Mouse (Mus musculus) heart, adult 18-20 months (tissue): ENCODE results near the gene Gtsf1. TPM values are rescaled to one million over a fixed set of nuclear protein-coding genes. Genes with fewer than 3 reads are reported as not detected.

Experiments
- DNase-seq, 2 experiments: peaks; one replicate each; pipeline ENCODE4 v3.0.0; 2021 to 2022; ENCODE audit warnings: mixed read lengths in 1 of 2
- total RNA-seq, 2 experiments: library from RNA; stranded (reverse); gene quantifications; 2 replicates each; pipeline ENCODE4 v1.2.3; 2021

Gtsf1 gene
- total RNA-seq, 2 experiments from 2014 or later: not detected

GRCm38 (mm10) chr15:103358278-103359121 lies 71.8 kb downstream of the Gtsf1 start:
- DNase-seq: peak in 1 of 2 experiments; percentile 73

- no peak for DNase-seq
Observed at GRCm38 (mm10) chr15:103357817-103358216, 72.5 kb downstream of the Gtsf1 start.

- no peak for DNase-seq
Observed at GRCm38 (mm10) chr15:103356130-103356529, 74.1 kb downstream of the Gtsf1 start.

- peak in 1 of 2 experiments; percentile 71 for DNase-seq
Observed at GRCm38 (mm10) chr15:103355420-103355819, 74.8 kb downstream of the Gtsf1 start.

GRCm38 (mm10) chr15:103354690-103355089 lies 75.6 kb downstream of the Gtsf1 start:
- no peak for DNase-seq

GRCm38 (mm10) chr15:103353511-103354256 lies 76.6 kb downstream of the Gtsf1 start:
- DNase-seq: no peak

- DNase-seq: peak in 1 of 2 experiments; percentile 77
Observed at GRCm38 (mm10) chr15:103352856-103353255, 77.4 kb downstream of the Gtsf1 start.

Other genes with a start within 250 kb of the Gtsf1 start
- gene Cbx5, start 190.7 kb downstream of the Gtsf1 start, total RNA-seq: 10 to 100 TPM; 49.8 to 53.1 TPM
- 100 to 1,000 TPM; 147 to 150 TPM for gene Hnrnpa1, start 190.0 kb downstream of the Gtsf1 start, total RNA-seq
- 1 to 10 TPM in 1 of 2 experiments, under 1 TPM in 1; 0.46 to 1.2 TPM for gene Nfe2, start 172.1 kb downstream of the Gtsf1 start, total RNA-seq
- 10 to 100 TPM; 52.3 to 52.9 TPM for gene Copz1, start 157.8 kb downstream of the Gtsf1 start, total RNA-seq
- not detected for gene Gpr84, start 119.9 kb downstream of the Gtsf1 start, total RNA-seq
- 10 to 100 TPM in 1 of 2 experiments, 1 to 10 TPM in 1; 8.9 to 10.3 TPM for gene Zfp385a, start 90.4 kb downstream of the Gtsf1 start, total RNA-seq
- gene Itga5, start 63.7 kb downstream of the Gtsf1 start, total RNA-seq: 10 to 100 TPM; 30.8 to 37.3 TPM
- gene Gtsf2, start 18.0 kb upstream of the Gtsf1 start, total RNA-seq: not detected
- 1 to 10 TPM; 3.5 to 5.5 TPM for gene Nckap1l, start 23.3 kb upstream of the Gtsf1 start, total RNA-seq
- 1 to 10 TPM in 1 of 2 experiments, under 1 TPM in 1; 0.87 to 1.6 TPM for gene Pde1b, start 72.6 kb upstream of the Gtsf1 start, total RNA-seq
- 10 to 100 TPM in 1 of 2 experiments, 1 to 10 TPM in 1; 9.9 to 10.1 TPM for gene Ppp1r1a, start 107.5 kb upstream of the Gtsf1 start, total RNA-seq
- 100 to 1,000 TPM in 1 of 2 experiments, not detected in 1; 120 TPM for gene Glycam1, start 134.6 kb upstream of the Gtsf1 start, total RNA-seq